Mouse (Mus musculus): ENCODE results near the gene Ccdc155.

Gene Ccdc155

GRCm38 (mm10) chr7:45150321-45150720 lies 54.4 kb downstream of the Ccdc155 start:
- CTCF ChIA-PET = interaction anchor here (0.6 kb wide), 2 partner anchors 12 to 21 kb away, joined by 4 read pairs; no protein-coding TSS in a partner anchor

GRCm38 (mm10) chr7:45149545-45149944 lies 55.1 kb downstream of the Ccdc155 start:
- CTCF ChIA-PET = no interaction called here

- CTCF ChIA-PET = no interaction called here
Observed at GRCm38 (mm10) chr7:45148534-45149098, 56.1 kb downstream of the Ccdc155 start.

- CTCF ChIA-PET = no interaction called here
Observed at GRCm38 (mm10) chr7:45147899-45148298, 56.8 kb downstream of the Ccdc155 start.

- CTCF ChIA-PET = no interaction called here
Observed at GRCm38 (mm10) chr7:45147267-45147666, 57.4 kb downstream of the Ccdc155 start.

- CTCF ChIA-PET = no interaction called here
Observed at GRCm38 (mm10) chr7:45145460-45145859, 59.2 kb downstream of the Ccdc155 start.

GRCm38 (mm10) chr7:45144368-45145174 lies 60.1 kb downstream of the Ccdc155 start:
- CTCF ChIA-PET = no interaction called here

- CTCF ChIA-PET = no interaction called here
Observed at GRCm38 (mm10) chr7:45141914-45142313, 62.8 kb downstream of the Ccdc155 start.

GRCm38 (mm10) chr7:45141319-45141718 lies 63.4 kb downstream of the Ccdc155 start:
- CTCF ChIA-PET = no interaction called here

- CTCF ChIA-PET = interaction anchor here (0.7 kb wide), 2 partner anchors 14 to 112 kb away, joined by 4 read pairs; no protein-coding TSS in a partner anchor
Observed at GRCm38 (mm10) chr7:45139904-45140723, 64.6 kb downstream of the Ccdc155 start.

- CTCF ChIA-PET = interaction anchor here (0.5 to 0.7 kb wide), 2 partner anchors 46 to 278 kb away, joined by 3 read pairs; partner anchors contain the start of gene Rcn3
Observed at GRCm38 (mm10) chr7:45138403-45138802, 66.3 kb downstream of the Ccdc155 start.

GRCm38 (mm10) chr7:45137171-45138006 lies 67.3 kb downstream of the Ccdc155 start:
- CTCF ChIA-PET = interaction anchor here (0.5 to 1.5 kb wide), 5 partner anchors 30 to 1253 kb away, joined by 3 to 19 read pairs (median 3); no protein-coding TSS in a partner anchor

GRCm38 (mm10) chr7:45135993-45136567 lies 68.6 kb downstream of the Ccdc155 start, which contains the start of the genes Gm45713 and Flt3l:
Gm45713 (minus strand) TSS chr7:45136231.
Flt3l (minus strand) TSS chr7:45136432.
- CTCF ChIA-PET = interaction anchor here (0.7 to 1.5 kb wide), 3 partner anchors 14 to 59 kb away, joined by 3 to 19 read pairs (median 4); no protein-coding TSS in a partner anchor

GRCm38 (mm10) chr7:45135370-45135769 lies 69.3 kb downstream of the Ccdc155 start:
- CTCF ChIA-PET = no interaction called here

- CTCF ChIA-PET = no interaction called here
Observed at GRCm38 (mm10) chr7:45134544-45135026, 70.1 kb downstream of the Ccdc155 start.

All from spleen, embryonic (tissue).